Mouse (Mus musculus): ENCODE measurements around the gene Dstyk. TPM values are rescaled to one million over a fixed set of nuclear protein-coding genes. Genes with fewer than 3 reads are reported as not detected.

The Dstyk gene
- total RNA-seq (2014; rRNA removed; ENCODE audit: low replicate concordance) (6.7 and 37.6 TPM in 2 replicates), polyA plus RNA-seq (2015; fragmentation: Nextera tagmentation; extraction: Ambion mirVana) (6.3 and 6.7 TPM in 2 replicates)

DNA sequence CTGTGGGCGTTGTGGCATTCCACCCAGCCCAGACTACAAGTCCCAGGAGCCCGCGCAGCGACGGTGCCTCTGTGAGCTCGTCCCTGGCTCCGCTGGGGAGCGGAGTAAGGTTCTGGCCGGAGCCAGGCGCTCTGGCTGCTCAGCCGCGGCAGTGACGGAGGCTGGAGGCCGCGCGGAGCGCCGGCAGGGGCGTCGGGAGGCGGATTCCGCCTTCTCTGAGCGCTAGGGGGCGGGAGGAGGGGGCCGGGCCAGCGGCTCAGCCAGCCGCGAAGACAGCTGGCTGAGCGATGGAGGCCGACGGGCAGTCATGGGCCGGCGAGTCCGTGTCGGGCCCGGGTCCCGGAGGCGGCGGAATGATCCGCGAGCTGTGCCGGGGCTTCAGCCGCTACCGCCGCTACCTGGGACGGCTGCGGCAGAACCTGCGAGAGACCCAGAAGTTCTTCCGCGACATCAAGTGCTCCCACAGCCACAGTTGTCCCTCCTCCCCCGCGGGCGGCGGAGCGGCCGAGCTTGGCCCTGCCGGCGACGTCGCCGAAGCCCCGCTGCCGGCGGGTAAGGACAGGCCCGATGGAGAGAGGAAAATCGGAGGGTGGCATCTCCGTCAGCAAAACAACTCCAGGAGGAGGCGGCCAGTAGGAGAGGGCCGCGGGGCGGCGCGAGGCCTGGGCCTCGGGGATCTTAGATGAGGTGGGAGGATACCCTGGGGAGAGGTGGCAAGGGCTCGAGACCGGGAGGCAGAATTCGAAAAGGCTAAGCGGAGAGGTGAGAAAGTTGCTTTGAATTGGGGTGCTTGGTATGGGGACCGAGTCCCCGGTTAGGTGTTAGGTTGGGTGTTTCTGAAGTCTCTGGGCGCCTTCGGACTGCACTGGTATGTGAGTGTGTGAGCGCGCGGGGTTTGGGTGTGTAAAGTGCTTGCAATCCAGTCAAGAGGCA, at the start of gene Dstyk:
Gene Dstyk, plus strand, starts transcription at position 237 of the 933 bp plus-strand sequence.
- WGBS: under 1% methylated on average over 79 of the region's 85 CpGs
- no peaks in the 10 kb centered on the region for H3K9me3 ChIP-seq (replicated peaks; ENCODE audit: control insufficient read depth, low read length)
- TF ChIP-seq EP300 (IDR thresholded peaks at IDR 0.05; ENCODE audit: low read depth) (no peak; the same call in 1 of the 2 replicates), CTCF (IDR thresholded peaks at IDR 0.05; ENCODE audit: low read depth) (peak; percentile 63)
- no peaks in the 10 kb centered on the region for H3K36me3 ChIP-seq (replicated peaks; ENCODE audit: control insufficient read depth, insufficient read depth, low read length)
- ATAC-seq (ENCODE audit: insufficient read depth, low read depth): peak; percentile 99
- peak within 1 kb of the TSS; percentile 92 for H3K9ac ChIP-seq (replicated peaks; ENCODE audit: low read depth, low read length)
- H3K4me1 ChIP-seq (ENCODE audit: control insufficient read depth, insufficient read depth): peaks cover 13% of the 10 kb centered on the region
- H3K27ac ChIP-seq (ENCODE audit: low read depth): peak within 1 kb of the TSS; percentile 97
- H3K27me3 ChIP-seq (ENCODE audit: control insufficient read depth, insufficient read depth, low read length): no peaks in the 10 kb centered on the region
- H3K4me2 ChIP-seq (ENCODE audit: low read depth, low read length): peak within 1 kb of the TSS; percentile 89
- peak within 1 kb of the TSS; percentile 93 for H3K4me3 ChIP-seq (ENCODE audit: low read depth, low read length)
- DNase-seq (ENCODE audit: low spot score): peak; percentile 96

DNA sequence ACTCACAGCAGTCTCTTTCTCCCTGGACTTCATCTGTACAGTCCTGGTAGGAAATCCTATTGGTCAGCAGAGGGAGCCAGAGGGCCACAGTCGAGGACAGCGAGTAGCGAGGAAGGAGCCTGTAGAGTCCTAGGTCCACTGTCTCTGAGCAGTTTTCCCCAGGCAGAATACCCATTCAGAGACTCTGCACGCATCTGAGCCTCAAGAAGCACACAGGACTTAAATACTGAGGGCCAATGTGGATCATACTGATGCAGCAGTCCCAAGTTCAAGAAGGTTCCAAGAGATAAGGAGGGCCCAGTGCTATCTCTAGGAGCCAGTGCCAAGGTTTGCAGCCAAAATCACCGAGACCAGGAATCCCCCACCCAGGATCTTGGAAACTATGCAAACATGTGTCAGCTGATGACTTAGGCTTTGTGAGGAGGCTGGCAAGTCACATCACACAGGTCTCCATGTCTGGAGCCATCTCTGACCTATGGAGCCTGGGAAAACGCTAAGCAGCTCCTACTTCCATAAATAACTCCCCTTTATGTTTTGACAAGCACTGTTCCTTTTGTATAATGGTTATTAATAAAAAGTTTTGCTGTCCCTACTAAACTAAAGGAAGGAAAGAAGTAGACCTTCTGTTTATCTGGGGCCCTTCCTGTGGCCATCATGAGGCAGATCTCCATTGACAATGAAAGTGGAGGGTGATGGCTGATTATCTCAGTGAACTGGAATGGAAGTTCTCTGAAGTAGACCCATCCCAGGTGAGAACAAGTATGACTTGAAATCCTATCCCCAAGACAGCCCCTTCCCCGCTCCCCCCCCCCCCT, 49.5 kb upstream of the Dstyk start:
- Histone ChIP-seq H3K4me2 (ENCODE audit: low read depth, low read length) (no peak overlapping the region), H3K4me3 (ENCODE audit: low read depth, low read length) (no peak overlapping the region), H3K27ac (ENCODE audit: low read depth) (no peak overlapping the region), H3K36me3 (replicated peaks; ENCODE audit: control insufficient read depth, insufficient read depth, low read length) (no peaks in the 10 kb centered on the region; the same call in 1 of the 2 replicates), H3K4me1 (ENCODE audit: control insufficient read depth, insufficient read depth) (peaks cover 16% of the 10 kb centered on the region), H3K9ac (replicated peaks; ENCODE audit: low read depth, low read length) (no peak overlapping the region), H3K27me3 (ENCODE audit: control insufficient read depth, insufficient read depth, low read length) (no peaks in the 10 kb centered on the region), H3K9me3 (replicated peaks; ENCODE audit: control insufficient read depth, low read length) (no peaks in the 10 kb centered on the region)
- WGBS: 18% methylated on average over 7 of the region's 7 CpGs
- TF ChIP-seq CTCF (IDR thresholded peaks at IDR 0.05; ENCODE audit: low read depth) (peak; percentile 98), EP300 (IDR thresholded peaks at IDR 0.05; ENCODE audit: low read depth) (no peak)
- DNase-seq (ENCODE audit: low spot score) (peak; percentile 89), ATAC-seq (ENCODE audit: insufficient read depth, low read depth) (peak; percentile 88)

DNA sequence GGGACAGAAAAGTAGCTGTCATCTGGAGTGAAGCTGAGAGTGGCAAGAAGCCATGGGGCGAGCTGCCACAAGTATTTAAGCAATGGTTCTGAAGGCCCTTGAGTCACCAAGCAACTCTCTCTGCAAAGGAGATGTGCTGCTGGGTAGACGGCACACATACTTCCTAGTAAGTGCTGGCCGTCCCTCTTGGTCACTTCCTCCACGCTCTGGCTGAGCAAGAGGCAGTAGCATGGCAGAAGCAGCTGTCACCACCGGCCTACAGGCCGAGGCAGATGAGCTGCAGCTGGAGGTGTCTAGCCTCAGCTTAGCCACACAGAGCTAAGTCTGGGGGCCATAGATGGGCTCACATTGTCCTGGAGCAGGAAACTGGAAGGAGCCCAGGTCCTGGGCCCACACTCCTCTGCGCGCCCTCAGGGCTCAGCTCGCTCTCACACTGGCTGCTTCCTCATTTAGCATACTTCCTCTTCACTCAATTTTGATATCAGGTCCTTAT, 46.6 kb upstream of the Dstyk start:
- peaks cover 44% of the 10 kb centered on the region for H3K4me1 ChIP-seq (ENCODE audit: control insufficient read depth, insufficient read depth)
- no peaks in the 10 kb centered on the region for H3K9me3 ChIP-seq (replicated peaks; ENCODE audit: control insufficient read depth, low read length)
- H3K27ac ChIP-seq (ENCODE audit: low read depth): 0 out of 2 replicates have a peak overlapping the region, but pooled peaks have one; percentile 18
- H3K4me2 ChIP-seq (ENCODE audit: low read depth, low read length): no peak overlapping the region
- WGBS: 66% methylated on average over 9 of the region's 9 CpGs
- H3K9ac ChIP-seq (replicated peaks; ENCODE audit: low read depth, low read length): no peak overlapping the region
- no peak for ATAC-seq (ENCODE audit: insufficient read depth, low read depth)
- TF ChIP-seq EP300 (IDR thresholded peaks at IDR 0.05; ENCODE audit: low read depth) (no peak), CTCF (IDR thresholded peaks at IDR 0.05; ENCODE audit: low read depth) (no peak)
- DNase-seq (ENCODE audit: low spot score): peak; percentile 20
- H3K4me3 ChIP-seq (ENCODE audit: low read depth, low read length): no peak overlapping the region
- H3K27me3 ChIP-seq (ENCODE audit: control insufficient read depth, insufficient read depth, low read length): no peaks in the 10 kb centered on the region
- H3K36me3 ChIP-seq (replicated peaks; ENCODE audit: control insufficient read depth, insufficient read depth, low read length): no peaks in the 10 kb centered on the region; the same call in 1 of the 2 replicates

DNA sequence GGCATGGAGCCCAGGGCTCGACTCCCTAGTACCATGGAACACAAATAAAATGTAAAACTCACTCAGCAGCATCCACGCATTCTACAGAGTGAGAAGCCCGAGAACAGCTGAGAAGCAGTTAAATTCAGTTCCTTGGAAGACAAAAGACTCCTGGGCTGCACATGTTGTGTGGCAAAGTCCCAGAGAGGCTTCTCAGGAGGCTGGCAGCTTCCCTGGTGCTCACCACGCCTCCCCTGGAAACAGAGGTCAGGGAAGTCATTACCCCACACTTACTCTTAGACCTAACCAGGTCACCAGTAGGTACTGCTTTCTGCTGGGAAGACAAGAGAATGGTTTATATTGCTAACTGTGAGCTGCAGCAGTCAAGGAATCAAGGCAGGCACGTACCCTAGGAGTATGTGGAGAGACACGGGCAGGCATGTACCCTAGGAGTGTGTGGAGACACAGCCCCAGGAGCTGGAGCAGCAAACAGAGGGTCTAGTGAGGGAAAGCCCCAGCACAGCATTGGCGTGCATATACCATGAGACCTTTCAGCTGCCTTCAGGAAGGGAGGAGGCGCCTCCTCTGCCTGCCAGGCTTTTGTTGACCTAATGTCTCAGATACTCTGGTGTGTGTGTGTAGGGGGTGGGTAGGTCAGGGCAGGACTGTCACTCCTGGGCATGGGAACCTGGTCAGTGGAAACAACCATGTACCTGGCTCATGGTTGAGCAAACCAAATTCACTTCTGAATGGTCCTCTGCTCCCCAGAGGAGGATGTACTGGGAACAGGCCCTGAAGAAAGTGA, 45.9 kb upstream of the Dstyk start:
- Histone ChIP-seq H3K4me2 (ENCODE audit: low read depth, low read length) (no peak overlapping the region), H3K4me1 (ENCODE audit: control insufficient read depth, insufficient read depth) (peaks cover 51% of the 10 kb centered on the region), H3K9ac (replicated peaks; ENCODE audit: low read depth, low read length) (no peak overlapping the region), H3K27me3 (ENCODE audit: control insufficient read depth, insufficient read depth, low read length) (no peaks in the 10 kb centered on the region), H3K4me3 (ENCODE audit: low read depth, low read length) (no peak overlapping the region), H3K36me3 (replicated peaks; ENCODE audit: control insufficient read depth, insufficient read depth, low read length) (no peaks in the 10 kb centered on the region; the same call in 1 of the 2 replicates), H3K9me3 (replicated peaks; ENCODE audit: control insufficient read depth, low read length) (no peaks in the 10 kb centered on the region), H3K27ac (ENCODE audit: low read depth) (0 out of 2 replicates have a peak overlapping the region, but pooled peaks have one; percentile 18)
- no peak for TF ChIP-seq CTCF (IDR thresholded peaks at IDR 0.05; ENCODE audit: low read depth)
- no peak for TF ChIP-seq EP300 (IDR thresholded peaks at IDR 0.05; ENCODE audit: low read depth)
- DNase-seq (ENCODE audit: low spot score) (peak; percentile 8), ATAC-seq (ENCODE audit: insufficient read depth, low read depth) (no peak)
- 61% methylated on average over 8 of the region's 8 CpGs for WGBS

Data from heart, postnatal 0 days (tissue).